Comparison of ENCODE assay signal across 15 mouse cellular contexts in the genomic region with DNA sequence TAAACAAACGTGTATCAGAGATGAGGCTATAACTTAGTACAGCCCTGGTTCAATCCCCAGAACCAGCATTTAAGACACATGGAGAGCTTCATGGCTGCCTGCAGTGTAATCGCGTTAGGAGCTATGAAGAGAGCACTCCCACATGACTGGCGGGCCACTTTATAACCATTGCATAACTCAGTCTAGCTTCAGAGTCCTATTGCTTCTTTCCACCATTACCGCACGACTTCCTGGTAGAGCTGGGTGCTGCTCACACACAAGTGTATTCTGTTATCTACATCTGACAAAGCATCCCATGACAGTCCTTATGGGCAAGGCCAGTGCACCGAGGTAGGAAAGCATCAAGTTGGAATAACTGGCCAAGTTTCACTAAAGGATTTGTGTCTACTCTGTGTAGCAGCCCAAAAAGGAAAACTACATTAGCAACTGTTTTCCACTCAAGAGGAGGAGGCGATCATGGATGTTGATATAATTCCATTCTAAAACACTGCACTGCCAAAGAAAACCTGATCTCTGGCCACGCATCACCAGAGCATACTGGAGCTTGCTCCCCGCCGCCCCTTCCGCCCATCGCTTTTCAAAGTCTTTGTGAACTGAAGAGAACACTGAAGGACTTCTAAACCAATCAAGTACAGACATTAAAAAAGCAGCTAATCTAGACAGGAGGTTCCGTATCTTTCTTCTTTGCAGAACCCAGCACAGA. TPM values are rescaled to one million over a fixed set of nuclear protein-coding genes. Genes with fewer than 3 reads are reported as not detected.
A peak's percentile ranks its signal among the peaks of the same experiment; 100 is the strongest.
DNase-seq lines count a peak whose midpoint lies in the region; ATAC-seq lines count a peak whose summit lies in the region.
"Had no signal": no experiment of that assay in that cellular context is flagged by ENCODE, and none has a peak within 500 bp of the region (broad histone marks: within the 10 kb centered on the region; RNA-seq: fewer than 3 reads in every experiment).

No protein-coding gene starts in this region.

- ATAC-seq in kidney, embryonic 14.5 days (ENCODE audit: low FRiP score, low TSS enrichment): no peak

- no peaks in the 10 kb centered on the region for H3K36me3 ChIP-seq in kidney, embryonic 14.5 days (ENCODE audit: control insufficient read depth, insufficient read depth, low read length)
- H3K36me3 ChIP-seq: forebrain, embryonic 12.5 days had no signal

- H3K27ac ChIP-seq in kidney, embryonic 14.5 days (ENCODE audit: low read depth, low read length): no peak overlapping the region
- H3K27ac ChIP-seq: forebrain, embryonic 12.5 days; hindbrain, embryonic 12.5 days; limb, embryonic 12.5 days; macrophage had no signal

- no peak overlapping the region for H3K4me2 ChIP-seq in kidney, embryonic 14.5 days (replicated peaks; ENCODE audit: low read depth, low read length)
- H3K4me2 ChIP-seq: forebrain, embryonic 12.5 days; hindbrain, embryonic 12.5 days; limb, embryonic 12.5 days had no signal

- peaks cover 17% of the 10 kb centered on the region for H3K4me1 ChIP-seq in kidney, embryonic 14.5 days (ENCODE audit: control insufficient read depth, insufficient read depth, low read length)

- H3K9ac ChIP-seq in kidney, embryonic 14.5 days (ENCODE audit: low read depth, low read length): no peak overlapping the region
- H3K9ac ChIP-seq: forebrain, embryonic 12.5 days; hindbrain, embryonic 12.5 days; limb, embryonic 12.5 days had no signal

- DNase-seq in kidney, adult 9 months: peak; percentile 33
- peak; percentile 29 to 30 for DNase-seq in B cell, adult 2 months
- peak; percentile 21 for DNase-seq in ZHBTc4 (ENCODE audit: low read depth, low spot score)
- peak; percentile 52 to 67 for DNase-seq in kidney, postnatal 4 days
- no peak for DNase-seq in embryo, embryonic 10.5 days (ENCODE audit: low spot score)
- DNase-seq in cerebellum, postnatal 25 days: no peak
- DNase-seq in ovary, postnatal 10 days (ENCODE audit: low spot score): no peak
- DNase-seq: cerebellum, adult 8-10 months; gastrocnemius, postnatal 36 days; layer of hippocampus, adult 9-11 months had no signal

- no peaks in the 10 kb centered on the region for H3K9me3 ChIP-seq in kidney, embryonic 14.5 days (ENCODE audit: control insufficient read depth, low read length)
- H3K9me3 ChIP-seq: forebrain, embryonic 12.5 days; hindbrain, embryonic 12.5 days; limb, embryonic 12.5 days had no signal

- WGBS in kidney, embryonic 14.5 days: 78% methylated on average over 14 of the region's 14 CpGs

- H3K27me3 ChIP-seq in kidney, embryonic 14.5 days (ENCODE audit: control insufficient read depth, insufficient read depth, low read length): no peaks in the 10 kb centered on the region
- H3K27me3 ChIP-seq: forebrain, embryonic 12.5 days; hindbrain, embryonic 12.5 days; limb, embryonic 12.5 days had no signal

- H3K4me3 ChIP-seq in kidney, embryonic 14.5 days (ENCODE audit: low read length): no peak overlapping the region
- H3K4me3 ChIP-seq: forebrain, embryonic 12.5 days; hindbrain, embryonic 12.5 days; limb, embryonic 12.5 days had no signal

RNA-seq across cellular contexts. Expression of gene Rab21, which starts 4.0 kb away (rescaled TPM):
- polyA plus RNA-seq in kidney, embryonic 14.5 days (2014; fragmentation: Nextera tagmentation; extraction: Ambion mirVana): 9.4 and 10.9 TPM in 2 replicates

RNA-seq across cellular contexts. Expression of gene Tmem19, which starts 50.9 kb away (rescaled TPM):
- polyA plus RNA-seq in kidney, embryonic 14.5 days (2014; fragmentation: Nextera tagmentation; extraction: Ambion mirVana): 18.8 and 35.5 TPM in 2 replicates

Comparison
In these comparisons a context has a peak if more than half of its experiments do, and no peak if none do; other contexts are left out.
1. DNase-seq: peak in kidney, adult 9 months (single experiment), B cell, adult 2 months (2 of 2), ZHBTc4 (single experiment) and kidney, postnatal 4 days (2 of 2); none in embryo, embryonic 10.5 days (single experiment), cerebellum, postnatal 25 days (0 of 2) and ovary, postnatal 10 days (single experiment).